Mouse (Mus musculus) heart, adult 18-20 months (tissue): Measurements from ENCODE around the gene Zfp78. TPM values are rescaled to one million over a fixed set of nuclear protein-coding genes. Genes with fewer than 3 reads are reported as not detected.
"Not testable (repeated sequence)": the region's sequence is repeated elsewhere in the genome, so short reads cannot be mapped to it uniquely, and the experiment has no call there.

Experiments used
- DNase-seq, 2 experiments: peaks; one replicate each; pipeline ENCODE4 v3.0.0; 2021 to 2022; ENCODE audit warnings: mixed read lengths in 1 of 2
- long read RNA-seq, 2 experiments: library from polyadenylated mRNA; stranded (forward); transcript quantifications; one replicate each; pipeline ENCODE4 v2.0.0; 2021
- total RNA-seq, 2 experiments: library from RNA; stranded (reverse); gene quantifications; 2 replicates each; pipeline ENCODE4 v1.2.3; 2021

Zfp78 gene
- total RNA-seq, result 1 to 10 TPM; 2.2 to 2.5 TPM
- long read RNA-seq, experiment 1, partial matches to known transcripts, result 0 of 4 reads
- long read RNA-seq, experiment 1, other reads (novel, unspliced or antisense), result 3 of 4 reads
- long read RNA-seq, experiment 2, partial matches to known transcripts, result 0 of 2 reads
- long read RNA-seq, experiment 2, other reads (novel, unspliced or antisense), result 2 of 2 reads

DNA sequence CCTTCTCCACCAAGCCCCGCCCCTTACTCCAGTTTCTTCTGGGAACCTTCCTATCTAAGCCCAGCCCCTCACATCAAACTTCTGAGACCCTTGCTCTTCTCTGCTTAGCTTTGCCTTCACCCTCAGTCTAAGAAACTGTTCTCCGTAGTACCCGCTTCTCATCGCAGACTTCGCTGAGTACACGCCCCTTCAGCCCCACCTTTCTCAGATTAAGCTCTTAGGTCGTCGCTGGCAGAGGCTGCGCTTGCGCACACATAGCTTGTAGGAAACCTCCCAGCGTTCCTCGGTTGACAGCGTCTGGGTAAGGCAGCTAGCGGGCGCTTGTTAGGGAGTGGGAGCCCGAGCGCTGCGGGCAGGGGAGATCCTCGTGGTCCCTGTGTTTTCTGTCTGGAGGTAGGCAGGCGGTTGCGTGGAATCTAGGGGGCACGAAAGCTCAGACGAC, at the start of gene Zfp78:
Gene Zfp78, plus strand, starts transcription at position 234 of the 442 bp plus-strand sequence.
- DNase-seq, result peak in 1 of 2 experiments; percentile 92

DNA sequence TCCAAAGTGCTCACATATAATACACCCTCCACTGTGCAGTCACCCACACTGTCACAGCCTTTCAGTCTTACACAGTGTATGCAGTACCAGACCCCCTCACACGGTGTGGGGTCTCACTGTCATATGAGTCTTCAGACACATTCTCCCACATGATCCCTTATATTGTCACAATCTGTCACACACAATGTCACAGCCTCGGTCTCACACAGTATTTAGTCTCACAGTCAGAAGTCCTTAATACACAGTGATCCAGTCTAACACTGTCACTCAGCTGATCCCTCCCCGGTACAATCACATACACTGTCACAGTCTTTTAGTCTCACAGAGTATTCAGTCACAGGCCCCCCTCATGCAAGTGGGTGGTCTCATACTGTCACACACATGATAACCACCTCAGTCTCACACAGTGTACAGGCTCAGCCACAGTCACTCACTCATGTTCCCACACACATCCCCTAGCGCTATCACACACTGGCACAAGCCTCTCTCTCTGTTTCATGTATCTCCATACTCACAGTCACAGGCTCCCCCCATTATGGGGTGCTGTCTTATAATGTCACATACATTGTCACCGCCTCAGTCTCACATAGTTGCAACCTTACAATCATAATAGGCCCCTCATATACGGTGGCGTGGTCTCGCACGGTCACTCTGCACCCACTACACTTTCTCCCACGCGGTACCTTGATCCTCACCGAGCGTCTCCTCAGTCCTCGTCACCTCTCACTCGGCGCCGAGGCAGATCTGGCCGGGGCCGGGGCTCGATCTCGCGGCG, 32.4 kb upstream of the Zfp78 start:
- no peak for DNase-seq

DNA sequence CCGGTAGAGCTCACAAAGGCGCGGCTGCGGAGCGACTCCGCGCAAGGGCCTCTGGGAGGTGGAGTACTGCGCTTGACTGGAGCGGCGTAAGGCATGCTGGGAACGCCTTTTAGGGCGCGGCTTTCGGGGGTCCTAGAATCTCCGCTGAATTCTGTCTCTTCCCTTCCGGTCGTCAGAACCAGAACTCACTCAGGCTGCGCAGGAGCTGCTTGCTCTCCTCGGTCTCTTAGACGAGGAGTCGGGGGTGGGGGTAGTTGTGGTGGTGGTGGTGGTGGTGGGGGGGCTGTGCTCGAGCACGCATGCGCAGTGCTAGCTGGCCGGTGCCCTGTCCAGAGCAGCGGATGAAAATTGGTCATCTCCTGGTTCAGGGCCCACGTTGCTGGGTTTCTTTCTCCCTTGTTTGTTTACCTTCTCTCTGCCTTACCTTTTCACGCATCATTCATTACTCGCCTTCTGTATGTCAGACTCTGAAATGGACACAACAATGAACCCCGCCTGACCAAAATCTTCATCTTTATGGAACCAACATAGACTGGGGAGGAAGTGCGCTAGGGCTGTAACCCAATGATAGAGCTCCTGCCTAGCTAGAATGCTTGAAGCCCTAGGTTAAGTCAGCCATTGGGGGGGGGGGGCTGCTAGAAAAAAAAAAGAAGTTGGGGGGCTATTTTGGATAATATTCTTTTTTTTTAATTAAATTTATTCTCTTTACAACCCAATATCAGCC, 31.7 kb upstream of the Zfp78 start, which contains the start of gene Zfp583:
Gene Zfp583, minus strand, starts transcription at position 53 of the 724 bp plus-strand sequence.
- peak; percentile 87 to 88 for DNase-seq

DNA sequence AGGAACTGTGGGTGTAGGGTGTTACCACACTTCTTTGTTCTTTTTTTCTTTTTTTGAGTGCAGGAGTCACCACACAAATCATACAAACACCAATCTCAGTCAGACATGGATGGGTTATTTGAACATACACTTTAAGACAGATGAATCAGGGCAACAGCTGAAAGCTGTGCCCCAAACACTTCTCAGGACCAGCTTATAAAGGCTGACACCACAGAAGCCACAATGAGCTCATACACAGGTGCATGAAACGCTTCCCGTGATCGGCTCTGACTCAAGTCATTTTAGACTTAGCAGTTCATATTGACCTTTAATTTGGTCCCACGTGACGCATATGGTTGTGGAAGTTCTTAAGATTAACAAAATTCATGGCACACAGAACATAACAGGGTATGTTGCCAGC, 23.2 kb upstream of the Zfp78 start:
- DNase-seq, result no peak

DNA sequence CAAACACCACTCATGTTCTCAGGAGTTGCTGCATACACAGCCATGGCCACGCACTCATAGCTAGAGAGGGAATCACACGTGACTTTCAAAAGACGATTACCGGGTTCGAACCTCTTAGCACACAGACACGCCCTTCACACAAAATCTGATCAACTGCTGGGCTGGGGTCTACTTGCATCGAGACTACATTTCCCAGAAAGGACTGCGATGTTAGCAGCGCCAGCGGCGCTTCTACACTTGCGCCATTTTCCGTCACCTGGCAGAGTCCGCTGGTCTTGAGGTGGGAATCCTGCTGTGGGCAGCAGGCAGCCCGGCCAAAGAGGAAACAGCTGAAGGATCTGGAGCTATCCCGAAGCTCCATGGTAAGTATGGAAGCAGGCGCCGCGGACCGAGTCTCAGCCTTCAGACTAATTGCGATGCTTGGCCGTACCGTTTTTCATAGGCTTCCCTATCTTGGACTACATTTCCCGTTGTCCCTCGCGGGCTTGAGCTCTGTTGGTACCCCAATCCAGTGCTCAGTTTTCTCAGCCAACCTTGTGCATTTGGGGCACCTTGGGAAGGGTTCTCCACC, 19.5 kb upstream of the Zfp78 start, which contains the start of gene Gm3854:
Gene Gm3854, plus strand, starts transcription at position 259 of the 571 bp plus-strand sequence.
- DNase-seq, result peak; percentile 55 to 68

DNA sequence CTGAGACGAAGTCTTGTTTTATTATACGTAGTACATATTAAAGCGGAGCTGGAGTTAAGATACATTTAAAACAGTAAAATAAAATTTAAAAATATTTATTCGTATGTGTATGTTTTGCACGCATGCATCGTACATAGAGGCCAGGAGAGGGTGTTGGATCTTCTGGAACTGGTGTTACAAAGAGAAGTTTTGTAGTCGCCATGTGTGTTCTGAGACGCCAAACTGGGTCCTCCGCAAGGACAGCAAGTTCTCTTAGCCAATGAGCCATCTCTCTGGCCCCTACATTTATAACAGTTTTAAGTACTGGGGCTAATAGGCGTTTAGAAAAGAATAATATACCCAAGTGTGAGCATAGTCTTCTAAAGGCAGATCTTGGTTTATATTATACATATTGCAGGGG, 19.0 kb upstream of the Zfp78 start:
- no peak for DNase-seq

DNA sequence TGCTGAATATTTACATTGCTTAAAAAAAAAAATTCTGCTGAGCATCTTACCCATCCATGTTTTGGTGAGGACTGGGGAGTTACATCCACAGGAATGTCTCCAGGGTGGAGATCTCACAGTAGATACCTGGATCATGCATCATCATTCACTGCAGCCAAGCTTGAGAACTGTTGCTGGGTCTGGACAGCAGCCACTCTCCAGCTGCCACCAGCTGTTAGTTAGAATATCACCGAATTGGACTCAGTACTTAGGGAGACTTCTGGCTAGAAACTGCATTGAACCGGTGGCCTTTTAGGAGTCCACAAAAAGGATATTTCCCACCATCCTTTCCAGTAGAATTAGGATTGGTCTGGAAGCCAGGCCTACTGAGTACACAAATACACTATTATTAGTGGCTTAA, 5.0 kb upstream of the Zfp78 start:
- DNase-seq, result peak; percentile 35 to 44

DNA sequence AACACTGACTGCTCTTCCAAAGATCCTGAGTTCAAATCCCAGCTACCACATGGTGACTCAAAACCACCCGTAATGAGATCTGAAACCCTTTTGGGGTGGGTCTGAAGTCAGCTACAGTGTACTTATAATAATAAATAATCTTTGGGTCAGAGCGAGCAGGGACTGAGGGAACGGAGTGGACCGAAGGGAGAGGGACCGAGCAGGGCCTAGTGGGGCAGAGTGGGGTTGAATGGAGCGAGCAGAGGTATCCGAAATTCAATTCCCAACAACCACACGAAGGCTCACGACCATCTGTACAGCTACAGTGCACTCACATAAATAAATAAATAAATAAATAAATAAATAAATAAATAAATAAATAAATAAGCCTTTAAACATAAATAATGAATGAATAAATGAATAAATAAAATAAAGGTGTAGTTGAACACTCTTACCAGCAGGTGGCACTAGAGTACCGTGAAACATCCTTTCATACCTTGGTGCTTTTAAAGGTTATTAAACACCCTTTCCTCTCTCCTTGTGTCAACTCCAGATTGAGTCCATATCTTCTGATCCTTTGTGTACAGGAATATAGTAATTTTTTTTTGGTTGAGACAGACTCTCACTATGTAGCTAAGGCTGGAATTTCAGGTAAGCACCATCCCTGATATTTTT, 4.0 kb upstream of the Zfp78 start:
- peak; percentile 26 to 64 for DNase-seq

DNA sequence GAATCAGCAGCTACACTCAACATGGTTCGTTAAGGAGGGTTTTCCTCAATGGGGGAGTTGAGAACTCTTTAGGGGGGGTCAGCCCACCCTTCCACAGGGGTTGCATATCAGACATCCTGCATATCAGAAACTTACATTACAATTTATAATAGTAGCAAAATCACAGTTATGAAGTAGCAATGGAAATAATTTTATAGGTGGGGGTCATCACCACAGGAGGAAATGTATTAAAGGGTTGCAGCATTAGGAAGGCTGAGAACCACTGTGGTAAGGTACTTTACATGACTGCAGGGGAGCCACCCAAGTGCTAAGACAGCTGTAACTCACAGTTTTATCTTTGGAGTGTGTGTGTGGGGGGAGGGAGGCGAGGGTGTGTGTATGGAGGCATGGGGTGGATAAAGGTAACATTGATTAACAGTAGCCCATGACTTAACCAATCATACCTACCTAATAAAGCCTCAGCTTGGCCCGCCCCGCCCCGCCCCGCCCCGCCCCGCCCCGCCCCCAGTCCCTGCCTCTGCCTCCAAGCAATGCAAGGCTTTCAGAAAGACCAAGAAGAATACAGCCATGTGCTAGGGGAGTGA, 2.5 kb upstream of the Zfp78 start:
- no peak for DNase-seq

DNA sequence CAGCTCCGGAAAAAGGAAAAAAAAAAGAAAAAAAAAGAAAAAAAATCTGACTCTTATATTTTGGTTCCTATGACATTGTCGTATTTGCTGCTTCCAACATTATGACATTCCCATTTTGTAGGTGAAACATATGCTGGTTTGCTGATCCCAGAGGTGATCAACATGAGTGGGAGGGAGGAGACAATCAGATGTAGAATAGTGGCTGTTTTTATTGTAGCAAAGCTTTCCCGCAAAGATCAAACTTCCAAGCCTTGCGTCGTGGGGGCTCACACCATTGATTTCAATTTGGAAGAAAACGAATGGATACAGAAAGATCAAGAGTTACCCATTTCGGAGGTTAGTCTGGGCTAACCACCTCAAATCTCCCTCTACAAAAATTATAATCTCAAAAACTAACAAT, 1.3 kb upstream of the Zfp78 start:
- DNase-seq, result no peak

DNA sequence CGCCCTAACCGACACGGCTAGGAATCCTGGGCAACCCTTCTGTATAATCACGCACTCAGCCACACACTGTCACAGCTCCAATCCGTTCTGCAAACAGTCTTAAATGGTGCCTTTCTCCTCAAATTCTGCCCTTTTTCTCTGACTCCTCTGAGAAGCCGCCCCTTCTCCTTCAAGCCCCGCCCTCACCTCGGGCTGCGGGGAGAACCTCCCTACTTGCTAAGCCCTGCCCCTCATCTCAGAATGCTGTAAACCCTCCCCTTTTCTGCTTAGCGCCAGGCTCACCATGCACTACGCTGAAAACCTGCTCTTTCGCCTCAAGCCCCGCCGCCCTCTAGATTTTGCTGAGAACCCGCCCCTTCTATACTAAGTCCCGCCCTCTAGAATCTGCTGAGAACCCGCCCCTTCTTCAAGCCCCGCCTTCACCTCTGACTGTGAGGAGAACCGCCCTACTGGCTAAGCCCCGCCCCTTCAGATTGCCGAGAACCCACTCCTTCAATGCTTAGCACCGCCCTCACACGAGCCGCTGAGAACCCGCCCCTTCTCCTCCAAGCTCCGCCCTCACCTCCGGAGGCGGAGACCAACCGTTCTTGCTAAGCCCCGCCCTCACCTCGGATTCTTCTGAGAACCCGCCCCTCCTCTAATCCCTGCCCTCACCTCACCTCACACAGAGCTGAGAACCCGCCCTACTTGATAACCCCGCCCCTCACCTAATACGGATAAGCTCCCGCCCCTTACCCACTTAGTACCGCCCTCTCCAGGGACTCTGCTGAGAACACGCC, 623 bp upstream of the Zfp78 start:
- peak; percentile 98 to 99 for DNase-seq

DNA sequence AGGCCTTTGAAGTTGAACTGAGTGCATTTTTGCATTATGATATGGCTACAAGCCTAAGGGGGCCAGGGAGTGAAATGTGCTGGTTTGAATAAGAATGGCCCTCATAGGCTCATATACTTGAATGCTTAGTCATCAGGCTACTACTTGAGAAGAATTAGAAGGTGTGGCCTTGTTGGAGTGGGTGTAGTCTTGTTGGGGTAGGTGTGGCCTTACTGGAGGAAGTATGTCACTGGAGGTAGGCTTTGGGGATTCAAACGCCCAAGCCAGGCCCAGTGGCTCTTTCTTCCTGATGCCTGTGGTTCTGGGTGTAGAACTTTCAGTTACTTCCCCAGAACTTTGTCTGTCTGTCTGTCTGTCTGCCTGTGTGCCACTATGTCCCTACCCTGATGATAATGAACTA, 1.7 kb downstream of the Zfp78 start:
- DNase-seq, result no peak

DNA sequence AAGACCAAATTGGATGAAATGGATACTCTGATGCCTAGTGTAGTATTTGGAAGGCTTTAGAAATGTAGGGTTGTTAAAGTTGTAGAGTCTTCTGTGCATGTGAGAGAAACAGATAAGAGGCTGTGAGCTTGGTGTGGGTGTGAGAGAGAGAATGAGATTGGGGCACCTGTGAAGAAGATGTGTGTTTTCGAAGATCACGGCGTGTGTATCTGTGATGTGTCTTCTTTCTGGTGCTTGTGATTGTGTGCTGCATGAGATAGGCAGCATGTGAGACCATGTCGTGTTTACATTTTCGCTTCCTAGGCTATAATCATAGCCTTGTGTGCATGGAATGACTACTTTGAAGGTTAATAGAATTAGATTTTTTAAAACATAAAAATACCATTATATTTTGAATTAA, 4.1 kb downstream of the Zfp78 start:
- no peak for DNase-seq

DNA sequence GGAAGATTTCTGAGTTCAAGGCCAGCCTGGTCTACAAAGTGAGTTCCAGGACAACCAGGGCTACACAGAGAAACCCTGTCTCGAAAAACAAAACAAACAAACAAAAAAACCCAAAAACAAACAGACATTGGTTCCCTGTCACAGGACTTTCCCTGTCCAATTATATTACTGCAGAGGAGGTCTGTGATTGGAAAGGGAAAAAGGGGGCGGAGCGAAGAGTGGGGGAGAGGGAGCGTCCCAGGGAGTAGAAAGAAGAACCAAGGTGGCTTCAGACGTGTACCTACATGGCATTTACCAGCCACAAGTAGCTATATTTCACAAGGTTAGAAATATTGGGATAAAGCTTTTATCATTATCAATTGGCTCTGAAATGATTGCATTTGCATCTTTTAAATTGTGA, 5.1 kb downstream of the Zfp78 start:
- DNase-seq, result not testable (repeated sequence)

DNA sequence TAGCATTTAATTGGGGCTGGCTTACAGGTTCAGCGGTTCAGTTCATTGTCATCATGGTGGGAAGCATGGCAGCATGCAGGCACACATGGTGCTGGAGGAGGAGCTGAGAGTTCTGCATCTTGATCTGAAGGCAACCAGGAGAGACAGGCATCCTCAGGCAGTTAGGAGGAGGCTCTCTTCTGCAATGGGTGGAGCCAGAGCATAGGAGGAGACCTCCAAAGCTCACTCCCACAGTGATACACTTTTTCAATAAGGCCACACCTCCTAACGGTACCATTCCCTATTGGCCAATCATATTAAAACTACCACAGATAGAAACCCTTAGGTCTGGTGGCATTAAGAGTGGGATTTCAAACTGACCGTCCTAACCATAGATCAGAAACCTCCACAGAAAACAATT, 6.4 kb downstream of the Zfp78 start:
- no peak for DNase-seq

DNA sequence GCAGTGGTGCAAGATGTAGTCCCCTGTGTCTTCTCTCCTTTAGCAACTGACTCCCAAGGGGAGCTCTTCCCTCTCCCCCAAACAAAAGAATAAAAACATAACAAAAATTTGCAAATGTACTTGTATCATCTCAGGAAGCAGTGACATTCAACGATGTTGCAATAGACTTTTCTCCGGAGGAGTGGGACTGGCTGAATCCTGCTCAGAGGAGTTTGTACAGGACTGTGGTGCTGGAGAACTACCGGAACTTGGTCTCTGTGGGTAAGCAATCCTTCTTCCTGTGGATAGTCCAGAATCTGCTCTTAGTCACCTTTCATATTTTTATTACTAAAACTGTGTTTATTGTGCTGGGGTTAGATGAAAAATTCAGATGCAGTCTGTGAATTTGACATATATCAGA, 9.9 kb downstream of the Zfp78 start:
- DNase-seq, result no peak

DNA sequence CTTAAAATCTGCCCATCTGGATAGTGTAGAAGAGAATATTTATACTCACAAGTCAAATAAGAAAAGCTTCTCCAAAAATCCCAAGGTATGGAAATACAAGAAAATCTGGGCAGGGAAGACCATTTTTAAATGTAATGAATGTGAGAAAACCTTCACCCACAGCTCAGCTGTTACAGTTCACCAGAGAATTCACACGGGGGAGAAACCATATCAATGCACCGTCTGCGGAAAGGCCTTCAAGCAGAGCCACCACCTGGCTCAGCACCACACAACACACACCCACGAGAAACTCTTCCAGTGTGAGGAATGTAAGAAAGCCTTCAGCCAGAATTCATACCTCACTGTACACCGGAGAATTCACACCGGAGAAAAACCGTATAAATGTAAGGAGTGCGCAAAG, 15.4 kb downstream of the Zfp78 start:
- no peak for DNase-seq

DNA sequence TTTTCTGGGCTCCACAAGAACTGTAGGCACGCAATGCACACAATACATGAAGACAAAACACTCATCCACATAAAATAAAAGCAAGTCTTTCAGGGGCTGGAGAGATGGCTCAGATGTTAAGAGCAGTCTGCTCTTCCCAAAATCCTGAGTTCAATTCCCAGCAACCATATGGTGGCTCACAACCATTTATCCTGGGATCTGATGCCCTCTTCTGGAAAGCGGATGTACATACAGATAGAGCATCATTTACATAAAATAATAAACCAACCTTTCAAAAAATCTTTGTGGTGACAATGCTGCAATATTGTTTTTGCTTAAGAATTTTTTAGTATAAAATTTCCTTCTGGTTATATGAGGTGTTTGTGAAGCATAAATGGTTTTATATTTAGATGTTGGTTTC, 18.4 kb downstream of the Zfp78 start:
- no peak for DNase-seq

DNA sequence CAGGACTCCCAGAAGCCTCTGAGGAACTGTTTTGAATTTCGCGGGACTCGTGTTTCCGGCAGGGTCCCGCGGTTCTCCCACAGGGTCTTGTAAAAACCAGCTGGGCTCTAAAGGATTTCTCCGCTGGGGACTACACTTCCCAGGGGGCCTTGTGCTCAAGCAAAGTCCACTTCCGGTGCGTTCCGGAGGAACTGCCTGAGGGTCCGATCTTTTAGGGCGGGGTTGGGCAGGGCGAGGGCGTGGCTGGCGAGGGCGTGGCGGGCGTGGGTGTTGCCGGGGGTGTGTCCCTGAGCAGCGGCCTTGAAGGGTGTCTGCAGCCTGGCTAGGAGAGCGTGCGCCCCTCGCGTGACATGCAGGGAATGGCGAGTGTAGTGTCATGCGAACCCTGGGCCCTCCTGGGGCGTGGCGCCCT, 20.0 kb downstream of the Zfp78 start, which contains the start of gene Zfp28:
Gene Zfp28, plus strand, starts transcription at position 252 of the 412 bp plus-strand sequence.
- DNase-seq, result peak; percentile 95 to 96

DNA sequence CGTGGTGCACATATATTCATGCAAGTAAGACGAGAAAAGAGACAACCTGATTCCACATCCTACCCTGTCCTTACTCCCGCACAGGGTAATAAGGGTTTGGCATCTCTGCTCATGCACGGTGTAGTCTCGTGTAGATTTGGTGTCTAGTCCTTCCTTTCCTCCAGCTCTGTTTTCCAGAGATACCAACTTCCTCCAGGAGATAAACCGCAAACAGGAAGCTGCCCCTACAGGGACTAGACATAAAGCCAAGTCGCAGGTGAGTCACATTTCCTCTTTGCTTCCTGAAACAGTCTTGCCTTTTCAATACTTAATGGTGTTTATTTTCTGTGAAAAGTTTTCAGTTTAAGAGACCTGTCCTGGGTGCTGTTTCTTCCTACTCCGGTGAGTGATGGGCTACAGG, 20.9 kb downstream of the Zfp78 start:
- DNase-seq, result no peak

DNA sequence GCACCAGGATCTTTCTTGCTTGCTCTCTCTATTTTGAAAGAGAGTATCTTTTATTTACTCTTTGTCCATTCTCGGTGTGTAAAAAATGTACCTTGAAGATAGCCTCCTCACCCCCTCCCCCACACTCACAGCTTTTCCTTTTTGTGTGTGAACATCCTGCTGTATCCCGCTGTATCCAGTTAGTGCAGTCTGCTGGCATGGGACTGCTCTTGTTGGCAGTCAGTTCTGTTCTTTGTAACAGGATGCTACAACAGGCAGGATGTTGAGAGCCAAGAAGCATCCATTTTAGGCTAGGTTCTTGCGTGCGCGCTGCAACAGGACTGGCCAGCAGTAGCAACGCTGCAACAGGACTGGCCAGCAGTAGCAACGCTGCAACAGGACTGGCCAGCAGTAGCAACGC, 23.9 kb downstream of the Zfp78 start:
- DNase-seq, result peak; percentile 41 to 66
